8 mouse cellular contexts compared by ENCODE assay signal in genomic region chr7:127744366-127745045, GRCm38 (mm10). TPM values are rescaled to one million over a fixed set of nuclear protein-coding genes. Genes with fewer than 3 reads are reported as not detected.
DNase-seq lines count a peak whose midpoint lies in the region; ATAC-seq lines count a peak whose summit lies in the region.

Gene Fbxl19 (plus strand): TSS chr7:127744543.

- H3K9me3 ChIP-seq in embryonic facial prominence, embryonic 10.5 days: no peaks in the 10 kb centered on the region
- H3K9me3 ChIP-seq in limb, embryonic 12.5 days: no peaks in the 10 kb centered on the region
- H3K9me3 ChIP-seq in midbrain, embryonic 15.5 days: no peaks in the 10 kb centered on the region
- no peaks in the 10 kb centered on the region for H3K9me3 ChIP-seq in stomach, embryonic 14.5 days (ENCODE audit: control insufficient read depth, low read depth, low read length)

- peak within 1 kb of the TSS; percentile 92 for H3K9ac ChIP-seq in limb, embryonic 12.5 days (replicated peaks)
- peak within 1 kb of the TSS; percentile 52 for H3K9ac ChIP-seq in midbrain, embryonic 15.5 days
- peak within 1 kb of the TSS; percentile 78 for H3K9ac ChIP-seq in stomach, embryonic 14.5 days (replicated peaks; ENCODE audit: low read depth, low read length)

- H3K27ac ChIP-seq in embryonic facial prominence, embryonic 10.5 days (replicated peaks): peak within 1 kb of the TSS; percentile 98
- peak within 1 kb of the TSS; percentile 93 for H3K27ac ChIP-seq in limb, embryonic 12.5 days
- H3K27ac ChIP-seq in midbrain, embryonic 15.5 days: peak within 1 kb of the TSS; percentile 92
- peak within 1 kb of the TSS; percentile 93 for H3K27ac ChIP-seq in stomach, embryonic 14.5 days (ENCODE audit: low read length)

- H3K36me3 ChIP-seq in embryonic facial prominence, embryonic 10.5 days (replicated peaks): peaks cover 21% of the 10 kb centered on the region
- H3K36me3 ChIP-seq in limb, embryonic 12.5 days: peaks cover 17% of the 10 kb centered on the region
- H3K36me3 ChIP-seq in midbrain, embryonic 15.5 days (replicated peaks): peaks cover 14% of the 10 kb centered on the region
- H3K36me3 ChIP-seq in stomach, embryonic 14.5 days (ENCODE audit: control insufficient read depth, insufficient read depth, low read length): peaks cover 13% of the 10 kb centered on the region

- ATAC-seq in limb, embryonic 12.5 days (ENCODE audit: insufficient number of reproducible peaks, insufficient read depth, low FRiP score, low TSS enrichment, low read depth): no peak
- no peak for ATAC-seq in midbrain, embryonic 15.5 days (replicated peaks)
- no peak for ATAC-seq in stomach, embryonic 14.5 days (ENCODE audit: insufficient number of reproducible peaks, insufficient read depth, low FRiP score, low read depth)

- peak within 1 kb of the TSS; percentile 96 for H3K4me3 ChIP-seq in embryonic facial prominence, embryonic 10.5 days
- H3K4me3 ChIP-seq in limb, embryonic 12.5 days (replicated peaks): peak within 1 kb of the TSS; percentile 92
- H3K4me3 ChIP-seq in midbrain, embryonic 15.5 days: peak within 1 kb of the TSS; percentile 94
- peak within 1 kb of the TSS; percentile 76 for H3K4me3 ChIP-seq in stomach, embryonic 14.5 days (ENCODE audit: low read depth, low read length)

- H3K4me2 ChIP-seq in limb, embryonic 12.5 days: peak within 1 kb of the TSS; percentile 74
- H3K4me2 ChIP-seq in midbrain, embryonic 15.5 days: peak within 1 kb of the TSS; percentile 71
- peak within 1 kb of the TSS; percentile 46 for H3K4me2 ChIP-seq in stomach, embryonic 14.5 days (replicated peaks; ENCODE audit: low read depth, low read length)

- peak; percentile 48 for DNase-seq in 3134 (ENCODE audit: extremely low read depth, insufficient read length, low spot score)
- peak; percentile 85 for DNase-seq in adrenal gland, adult 2 months
- DNase-seq in embryonic facial prominence, embryonic 10.5 days (ENCODE audit: low spot score): peak; percentile 82
- peak; percentile 69 for DNase-seq in heart, adult 8-10 months (ENCODE audit: low spot score)
- peak; percentile 74 to 84 for DNase-seq in kidney, adult 8-10 months

- peaks cover 29% of the 10 kb centered on the region for H3K4me1 ChIP-seq in embryonic facial prominence, embryonic 10.5 days
- peaks cover 19% of the 10 kb centered on the region for H3K4me1 ChIP-seq in limb, embryonic 12.5 days (replicated peaks)
- H3K4me1 ChIP-seq in midbrain, embryonic 15.5 days: peaks cover 24% of the 10 kb centered on the region
- peaks cover 11% of the 10 kb centered on the region; the same call in 1 of the 2 replicates for H3K4me1 ChIP-seq in stomach, embryonic 14.5 days (ENCODE audit: control insufficient read depth, insufficient read depth, low read length)

- H3K27me3 ChIP-seq in embryonic facial prominence, embryonic 10.5 days (replicated peaks; ENCODE audit: low read depth, poor library complexity, severe bottlenecking): no peaks in the 10 kb centered on the region
- no peaks in the 10 kb centered on the region for H3K27me3 ChIP-seq in limb, embryonic 12.5 days
- H3K27me3 ChIP-seq in midbrain, embryonic 15.5 days (replicated peaks): no peaks in the 10 kb centered on the region
- H3K27me3 ChIP-seq in stomach, embryonic 14.5 days (ENCODE audit: control insufficient read depth, insufficient read depth, low read length): no peaks in the 10 kb centered on the region

- 1% methylated on average over 26 of the region's 26 CpGs for WGBS in embryonic facial prominence, embryonic 10.5 days
- WGBS in limb, embryonic 12.5 days: 1% methylated on average over 26 of the region's 26 CpGs
- WGBS in midbrain, embryonic 15.5 days: 2% methylated on average over 26 of the region's 26 CpGs
- WGBS in stomach, embryonic 14.5 days: under 1% methylated on average over 26 of the region's 26 CpGs

RNA-seq across cellular contexts. Expression of gene Fbxl19, which starts in this region (rescaled TPM):
- total RNA-seq in adrenal gland, adult 2 months (2021): 10 to 100 TPM in 1 of 2 experiments, 1 to 10 TPM in 1; 9.5 to 11.6 TPM
- polyA plus RNA-seq in adrenal gland, adult 2 months (2012; rRNA removed): 34.5 and 42.6 TPM in 2 replicates
- polyA plus RNA-seq in embryonic facial prominence, embryonic 10.5 days (2016; fragmentation: Nextera tagmentation; extraction: Ambion mirVana): 8.9 and 9.0 TPM in 2 replicates
- 1 to 10 TPM; 1.9 to 4.9 (median 3.2) TPM for total RNA-seq in heart, adult 8-10 months (2022)
- polyA plus RNA-seq in limb, embryonic 12.5 days (2016; fragmentation: Nextera tagmentation; extraction: Ambion mirVana): 9.0 and 10.5 TPM in 2 replicates
- polyA plus RNA-seq in midbrain, embryonic 15.5 days (2015; fragmentation: Nextera tagmentation; extraction: Ambion mirVana): 10.8 and 12.1 TPM in 2 replicates
- polyA plus RNA-seq in stomach, embryonic 14.5 days (2014; fragmentation: Nextera tagmentation; extraction: Ambion mirVana): 3.9 and 6.2 TPM in 2 replicates
